25 mouse cellular contexts compared by ENCODE assay signal in genomic region chr11:36674141-36674540, GRCm38 (mm10).
DNase-seq lines count a peak whose midpoint lies in the region; ATAC-seq and TF ChIP-seq lines count a peak whose summit lies in the region.
"Had no signal": no experiment of that assay in that cellular context is flagged by ENCODE, and none has a peak within 500 bp of the region (broad histone marks: within the 10 kb centered on the region; RNA-seq: fewer than 3 reads in every experiment).

No protein-coding gene starts in this region.

- no peak for DNase-seq in forebrain, embryonic 14.5 days (ENCODE audit: low spot score)
- DNase-seq in brain, embryonic 14.5 days (ENCODE audit: low read depth) = peak; percentile 61
- DNase-seq in hindbrain, embryonic 14.5 days (ENCODE audit: low spot score) = no peak
- peak; percentile 73 for DNase-seq in midbrain, embryonic 14.5 days
- no peak for DNase-seq in kidney, postnatal 10 days
- DNase-seq in testis, postnatal 14 days (ENCODE audit: low spot score) = no peak
- DNase-seq: adrenal gland, postnatal 25 days; cerebellum, adult 11 months; gastrocnemius, postnatal 25 days; heart, adult 18-20 months; heart, postnatal 10 days; kidney, adult 2 months; layer of hippocampus, postnatal 36 days; liver, postnatal 0 days; retina, postnatal 1 day; right cerebral cortex, postnatal 25 days; thymus, postnatal 36 days had no signal

- no peak for TF ChIP-seq POLR2A in brain, embryonic 14.5 days (IDR thresholded peaks at IDR 0.05; ENCODE audit: borderline replicate concordance, extremely low read depth, insufficient read depth, insufficient read length, poor library complexity, severe bottlenecking)

- no peak for ATAC-seq in forebrain, embryonic 14.5 days
- no peak for ATAC-seq in forebrain, embryonic 12.5 days (ENCODE audit: low FRiP score)
- ATAC-seq in hindbrain, embryonic 14.5 days (ENCODE audit: low FRiP score) = no peak
- no peak for ATAC-seq in midbrain, embryonic 14.5 days (ENCODE audit: low FRiP score, low TSS enrichment)
- no peak for ATAC-seq in inflammation-experienced regulatory T-cells, adult 6 months
- ATAC-seq: liver, postnatal 0 days; lung, postnatal 0 days had no signal

- H3K9me3 ChIP-seq in forebrain, embryonic 14.5 days (replicated peaks; ENCODE audit: control insufficient read depth, low read length) = no peaks in the 10 kb centered on the region
- no peaks in the 10 kb centered on the region for H3K9me3 ChIP-seq in forebrain, embryonic 12.5 days
- H3K9me3 ChIP-seq in hindbrain, embryonic 14.5 days (ENCODE audit: control insufficient read depth, low read length) = no peaks in the 10 kb centered on the region
- no peaks in the 10 kb centered on the region for H3K9me3 ChIP-seq in midbrain, embryonic 14.5 days (ENCODE audit: control insufficient read depth, low read length)
- H3K9me3 ChIP-seq: embryonic facial prominence, embryonic 10.5 days; heart, embryonic 12.5 days; limb, embryonic 12.5 days had no signal

- no peaks in the 10 kb centered on the region for H3K27me3 ChIP-seq in forebrain, embryonic 14.5 days (replicated peaks; ENCODE audit: control insufficient read depth, insufficient read depth, low read length)
- peaks cover 3% of the 10 kb centered on the region; the same call in 1 of the 2 replicates for H3K27me3 ChIP-seq in forebrain, embryonic 12.5 days
- H3K27me3 ChIP-seq in hindbrain, embryonic 14.5 days (ENCODE audit: control insufficient read depth, insufficient read depth, low read length) = no peaks in the 10 kb centered on the region
- H3K27me3 ChIP-seq in midbrain, embryonic 14.5 days (ENCODE audit: control insufficient read depth, insufficient read depth, low read length) = no peaks in the 10 kb centered on the region
- H3K27me3 ChIP-seq: heart, embryonic 12.5 days had no signal

- no peak for TF ChIP-seq CTCF in brain, embryonic 14.5 days (IDR thresholded peaks at IDR 0.05; ENCODE audit: borderline replicate concordance, extremely low read depth, insufficient read depth, insufficient read length)

- no peak overlapping the region for H3K27ac ChIP-seq in forebrain, embryonic 14.5 days (ENCODE audit: low read depth, low read length)
- no peak overlapping the region for H3K27ac ChIP-seq in forebrain, embryonic 12.5 days
- H3K27ac ChIP-seq in hindbrain, embryonic 14.5 days = 0 out of 2 replicates have a peak overlapping the region, but pooled peaks have one; percentile 20
- peak overlapping the region; percentile 52; the same call in 1 of the 2 replicates for H3K27ac ChIP-seq in midbrain, embryonic 14.5 days (replicated peaks; ENCODE audit: low read depth, low read length)
- H3K27ac ChIP-seq: embryonic facial prominence, embryonic 10.5 days; kidney, postnatal 0 days; limb, embryonic 12.5 days had no signal

- H3K4me2 ChIP-seq in forebrain, embryonic 14.5 days (ENCODE audit: low read length) = peak overlapping the region; percentile 23; the same call in 1 of the 2 replicates
- H3K4me2 ChIP-seq in forebrain, embryonic 12.5 days = no peak overlapping the region
- H3K4me2 ChIP-seq in hindbrain, embryonic 14.5 days (replicated peaks) = peak overlapping the region; percentile 65
- peak overlapping the region; percentile 66 for H3K4me2 ChIP-seq in midbrain, embryonic 14.5 days (ENCODE audit: low read length)
- H3K4me2 ChIP-seq: heart, embryonic 12.5 days; limb, embryonic 12.5 days; liver, embryonic 11.5 days had no signal

- no peaks in the 10 kb centered on the region for H3K36me3 ChIP-seq in forebrain, embryonic 14.5 days (ENCODE audit: control insufficient read depth, insufficient read depth, low read length)
- H3K36me3 ChIP-seq in forebrain, embryonic 12.5 days (replicated peaks) = no peaks in the 10 kb centered on the region
- no peaks in the 10 kb centered on the region for H3K36me3 ChIP-seq in hindbrain, embryonic 14.5 days (replicated peaks; ENCODE audit: control insufficient read depth, insufficient read depth)
- no peaks in the 10 kb centered on the region for H3K36me3 ChIP-seq in midbrain, embryonic 14.5 days (ENCODE audit: control insufficient read depth, insufficient read depth, low read length)
- H3K36me3 ChIP-seq: embryonic facial prominence, embryonic 10.5 days; heart, embryonic 12.5 days; limb, embryonic 12.5 days had no signal

- peaks cover 28% of the 10 kb centered on the region for H3K4me1 ChIP-seq in forebrain, embryonic 14.5 days (ENCODE audit: control insufficient read depth, insufficient read depth, low read length)
- peaks cover 40% of the 10 kb centered on the region for H3K4me1 ChIP-seq in forebrain, embryonic 12.5 days
- H3K4me1 ChIP-seq in hindbrain, embryonic 14.5 days (replicated peaks; ENCODE audit: control insufficient read depth, insufficient read depth, low read length) = peaks cover 34% of the 10 kb centered on the region
- peaks cover 53% of the 10 kb centered on the region for H3K4me1 ChIP-seq in midbrain, embryonic 14.5 days (ENCODE audit: control insufficient read depth, insufficient read depth, low read length)
- H3K4me1 ChIP-seq: heart, embryonic 12.5 days; limb, embryonic 12.5 days had no signal

- 56% methylated on average over 5 of the region's 5 CpGs for WGBS in forebrain, embryonic 14.5 days
- WGBS in forebrain, embryonic 12.5 days = 60% methylated on average over 5 of the region's 5 CpGs
- 30% methylated on average over 5 of the region's 5 CpGs for WGBS in hindbrain, embryonic 14.5 days
- 35% methylated on average over 5 of the region's 5 CpGs for WGBS in midbrain, embryonic 14.5 days

- H3K9ac ChIP-seq in forebrain, embryonic 14.5 days (ENCODE audit: low read length) = no peak overlapping the region
- H3K9ac ChIP-seq in forebrain, embryonic 12.5 days = no peak overlapping the region
- peak overlapping the region; percentile 45 for H3K9ac ChIP-seq in hindbrain, embryonic 14.5 days
- H3K9ac ChIP-seq in midbrain, embryonic 14.5 days (replicated peaks; ENCODE audit: low read length) = peak overlapping the region; percentile 46
- H3K9ac ChIP-seq: heart, embryonic 12.5 days; limb, embryonic 12.5 days; liver, postnatal 0 days had no signal

- H3K4me3 ChIP-seq in forebrain, embryonic 14.5 days (ENCODE audit: low read depth, low read length) = no peak overlapping the region
- no peak overlapping the region for H3K4me3 ChIP-seq in forebrain, embryonic 12.5 days (replicated peaks)
- H3K4me3 ChIP-seq in hindbrain, embryonic 14.5 days (replicated peaks; ENCODE audit: low read length) = peak overlapping the region; percentile 18
- peak overlapping the region; percentile 50 for H3K4me3 ChIP-seq in midbrain, embryonic 14.5 days (replicated peaks; ENCODE audit: low read depth, low read length)
- H3K4me3 ChIP-seq: embryonic facial prominence, embryonic 10.5 days; heart, embryonic 12.5 days; limb, embryonic 12.5 days had no signal

Comparison
In these comparisons a context has a peak if more than half of its experiments do, and no peak if none do; other contexts are left out.
1. DNase-seq: peak in brain, embryonic 14.5 days (single experiment) and midbrain, embryonic 14.5 days (single experiment); none in forebrain, embryonic 14.5 days (single experiment), hindbrain, embryonic 14.5 days (single experiment), kidney, postnatal 10 days (single experiment) and testis, postnatal 14 days (single experiment).
2. H3K27ac ChIP-seq: peak in hindbrain, embryonic 14.5 days (single experiment) and midbrain, embryonic 14.5 days (single experiment); none in forebrain, embryonic 14.5 days (single experiment) and forebrain, embryonic 12.5 days (single experiment).
3. H3K4me3 ChIP-seq: peak in hindbrain, embryonic 14.5 days (single experiment) and midbrain, embryonic 14.5 days (single experiment); none in forebrain, embryonic 14.5 days (single experiment) and forebrain, embryonic 12.5 days (single experiment).
4. H3K9ac ChIP-seq: peak in hindbrain, embryonic 14.5 days (single experiment) and midbrain, embryonic 14.5 days (single experiment); none in forebrain, embryonic 14.5 days (single experiment) and forebrain, embryonic 12.5 days (single experiment).